In genomic region chr7:19378049-19378448, GRCm38 (mm10) we compare ENCODE assay signal across 24 mouse cellular contexts. TPM values are rescaled to one million over a fixed set of nuclear protein-coding genes. Genes with fewer than 3 reads are reported as not detected.
DNase-seq lines count a peak whose midpoint lies in the region; ATAC-seq lines count a peak whose summit lies in the region.
"Had no signal": no experiment of that assay in that cellular context is flagged by ENCODE, and none has a peak within 500 bp of the region (broad histone marks: within the 10 kb centered on the region; RNA-seq: fewer than 3 reads in every experiment).

No protein-coding gene starts in this region.

- intact Hi-C loops in heart, postnatal 10 days (cut with DNase I): no loop called here

- WGBS in heart, embryonic 12.5 days: 56% methylated on average over 8 of the region's 8 CpGs
- WGBS in heart, embryonic 10.5 days: 50% methylated on average over 8 of the region's 8 CpGs

- peaks cover 12% of the 10 kb centered on the region for H3K4me1 ChIP-seq in heart, embryonic 12.5 days (replicated peaks)
- H3K4me1 ChIP-seq in heart, embryonic 10.5 days: 0 out of 2 replicates have a peak, but pooled peaks cover 13% of the 10 kb centered on the region

- ATAC-seq in heart, embryonic 12.5 days (ENCODE audit: insufficient number of reproducible peaks, low FRiP score): no peak
- ATAC-seq: forebrain, embryonic 16.5 days; inflammation-experienced regulatory T-cells, adult 6 months; midbrain, embryonic 13.5 days; Patski had no signal

- no peak overlapping the region for H3K4me2 ChIP-seq in heart, embryonic 12.5 days
- H3K4me2 ChIP-seq: embryonic facial prominence, embryonic 15.5 days; hindbrain, embryonic 14.5 days; midbrain, embryonic 13.5 days had no signal

- no peak for DNase-seq in heart, embryonic 10.5 days (ENCODE audit: low spot score)
- peak; percentile 36 to 37 for DNase-seq in heart, postnatal 10 days
- DNase-seq in heart, adult 9 months (ENCODE audit: low spot score in 2 of 2): no peak
- DNase-seq in lung, postnatal 36 days: peak; percentile 23
- DNase-seq in lung, postnatal 25 days (ENCODE audit: low spot score): no peak
- DNase-seq in thymus, postnatal 25 days: no peak
- DNase-seq: cerebellum, adult 11 months; cerebellum, adult 9-11 months; gastrocnemius, postnatal 10 days; kidney, adult 2 months; thymus, postnatal 14 days had no signal

- no peaks in the 10 kb centered on the region for H3K27me3 ChIP-seq in heart, embryonic 12.5 days (replicated peaks)
- no peaks in the 10 kb centered on the region for H3K27me3 ChIP-seq in heart, embryonic 10.5 days (ENCODE audit: insufficient read depth, poor library complexity, severe bottlenecking)
- H3K27me3 ChIP-seq: embryonic facial prominence, embryonic 15.5 days; midbrain, embryonic 13.5 days; Patski had no signal

- H3K4me3 ChIP-seq in heart, embryonic 12.5 days: no peak overlapping the region
- H3K4me3 ChIP-seq in heart, embryonic 10.5 days: no peak overlapping the region
- H3K4me3 ChIP-seq: embryonic facial prominence, embryonic 15.5 days; left cerebral cortex, adult 2 months; midbrain, embryonic 13.5 days had no signal

- H3K36me3 ChIP-seq in heart, embryonic 12.5 days: peaks cover 57% of the 10 kb centered on the region
- H3K36me3 ChIP-seq in heart, embryonic 10.5 days: peaks cover 66% of the 10 kb centered on the region
- H3K36me3 ChIP-seq: midbrain, embryonic 13.5 days had no signal

- H3K9ac ChIP-seq in heart, embryonic 12.5 days: 0 out of 2 replicates have a peak overlapping the region, but pooled peaks have one; percentile 4
- H3K9ac ChIP-seq: embryonic facial prominence, embryonic 15.5 days; hindbrain, embryonic 14.5 days; liver, embryonic 14.5 days; midbrain, embryonic 13.5 days had no signal

- H3K9me3 ChIP-seq in heart, embryonic 12.5 days (replicated peaks): no peaks in the 10 kb centered on the region
- H3K9me3 ChIP-seq in heart, embryonic 10.5 days: no peaks in the 10 kb centered on the region
- H3K9me3 ChIP-seq: embryonic facial prominence, embryonic 15.5 days; G1E; midbrain, embryonic 13.5 days had no signal

- 0 out of 2 replicates have a peak overlapping the region, but pooled peaks have one; percentile 5 for H3K27ac ChIP-seq in heart, embryonic 12.5 days (ENCODE audit: poor library complexity, severe bottlenecking)
- no peak overlapping the region for H3K27ac ChIP-seq in heart, embryonic 10.5 days
- H3K27ac ChIP-seq: embryonic facial prominence, embryonic 15.5 days; hindbrain, embryonic 14.5 days; kidney, postnatal 0 days; left cerebral cortex, adult 2 months; liver, embryonic 14.5 days; midbrain, embryonic 13.5 days had no signal

RNA-seq across cellular contexts. Expression of gene Ercc2, which starts 3.8 kb away (rescaled TPM):
- polyA plus RNA-seq in heart, embryonic 12.5 days (2016; fragmentation: Nextera tagmentation; extraction: Ambion mirVana): 15.9 and 17.5 TPM in 2 replicates
- polyA plus RNA-seq in heart, embryonic 10.5 days (2016; fragmentation: Nextera tagmentation; extraction: Ambion mirVana): 19.2 and 19.3 TPM in 2 replicates
- 10 to 100 TPM; 10.3 to 12.3 TPM for total RNA-seq in heart, postnatal 10 days (2021)

RNA-seq across cellular contexts. Expression of gene Ppp1r13l, which starts 18.5 kb away (rescaled TPM):
- 17.5 and 19.4 TPM in 2 replicates for polyA plus RNA-seq in heart, embryonic 12.5 days (2016; fragmentation: Nextera tagmentation; extraction: Ambion mirVana)
- 12.0 and 16.2 TPM in 2 replicates for polyA plus RNA-seq in heart, embryonic 10.5 days (2016; fragmentation: Nextera tagmentation; extraction: Ambion mirVana)
- total RNA-seq in heart, postnatal 10 days (2021): 10 to 100 TPM; 23.1 to 40.1 TPM
- polyA plus RNA-seq: inflammation-experienced regulatory T-cells, adult 6 months had no signal

RNA-seq across cellular contexts. Expression of gene Cd3eap, which starts 18.8 kb away (rescaled TPM):
- 17.6 and 18.4 TPM in 2 replicates for polyA plus RNA-seq in heart, embryonic 12.5 days (2016; fragmentation: Nextera tagmentation; extraction: Ambion mirVana)
- 23.2 and 27.8 TPM in 2 replicates for polyA plus RNA-seq in heart, embryonic 10.5 days (2016; fragmentation: Nextera tagmentation; extraction: Ambion mirVana)
- 10 to 100 TPM in 1 of 2 experiments, 1 to 10 TPM in 1; 8.2 to 11.0 TPM for total RNA-seq in heart, postnatal 10 days (2021)

RNA-seq across cellular contexts. Expression of gene Klc3, which starts 25.9 kb away (rescaled TPM):
- polyA plus RNA-seq in heart, embryonic 12.5 days (2016; fragmentation: Nextera tagmentation; extraction: Ambion mirVana): 4.2 and 4.6 TPM in 2 replicates
- polyA plus RNA-seq in heart, embryonic 10.5 days (2016; fragmentation: Nextera tagmentation; extraction: Ambion mirVana): 4.4 and 5.8 TPM in 2 replicates
- under 1 TPM; 0.26 to 0.55 TPM for total RNA-seq in heart, postnatal 10 days (2021)
- total RNA-seq: common myeloid progenitor, adult 5-6 weeks; granulocyte monocyte progenitor cell, adult 5-6 weeks had no signal

RNA-seq across cellular contexts. Expression of gene Ckm, which starts 26.5 kb away (rescaled TPM):
- 60.6 and 62.3 TPM in 2 replicates for polyA plus RNA-seq in heart, embryonic 12.5 days (2016; fragmentation: Nextera tagmentation; extraction: Ambion mirVana)
- polyA plus RNA-seq in heart, embryonic 10.5 days (2016; fragmentation: Nextera tagmentation; extraction: Ambion mirVana): 3.6 and 9.8 TPM in 2 replicates
- 1,000 to 10,000 TPM; 3,255 to 3,362 TPM for total RNA-seq in heart, postnatal 10 days (2021)
- total RNA-seq: left cerebral cortex, adult 2 months had no signal
- polyA plus RNA-seq: G1E; hindbrain, embryonic 14.5 days; Patski had no signal

Comparison
In these comparisons a context has a peak if more than half of its experiments do, and no peak if none do; other contexts are left out.
1. DNase-seq: peak in heart, postnatal 10 days (2 of 2) and lung, postnatal 36 days (single experiment); none in heart, embryonic 10.5 days (single experiment), heart, adult 9 months (0 of 2), lung, postnatal 25 days (single experiment) and thymus, postnatal 25 days (single experiment).